Mouse (Mus musculus) heart, postnatal 0 days (tissue): Measurements from ENCODE around the gene Dnah8.

Source experiments
- CTCF ChIP-seq: IDR thresholded peaks from 2 replicates; pipeline ENCODE4 v1.5.1; 2016; ENCODE audit warnings: antibody characterized with exemption, control low read depth, low read depth
- EP300 ChIP-seq: IDR thresholded peaks from 2 replicates; pipeline ENCODE4 v1.6.1; 2016; ENCODE audit warnings: antibody characterized with exemption, low read depth

- TF ChIP-seq CTCF, result no peak
- TF ChIP-seq EP300, result no peak
Observed at GRCm38 (mm10) chr17:30691481-30691880, 67.3 kb downstream of the Dnah8 start.
